ENCODE assay signal across 23 mouse cellular contexts in genomic region chr16:34088331-34088730, GRCm38 (mm10).
DNase-seq lines count a peak whose midpoint lies in the region; ATAC-seq lines count a peak whose summit lies in the region.
"Had no signal": no experiment of that assay in that cellular context is flagged by ENCODE, and none has a peak within 500 bp of the region (broad histone marks: within the 10 kb centered on the region; RNA-seq: fewer than 3 reads in every experiment).

No protein-coding gene starts in this region.

- H3K4me3 ChIP-seq in heart, embryonic 11.5 days (ENCODE audit: low read depth, low read length), result no peak overlapping the region
- peak overlapping the region; percentile 80 for H3K4me3 ChIP-seq in megakaryocyte, embryonic 14.5 days (replicated peaks)
- H3K4me3 ChIP-seq in stomach, embryonic 16.5 days (replicated peaks; ENCODE audit: low read length), result no peak overlapping the region
- H3K4me3 ChIP-seq: left cerebral cortex, adult 2 months; midbrain, embryonic 15.5 days; neural tube, embryonic 15.5 days had no signal

- no peaks in the 10 kb centered on the region for H3K27me3 ChIP-seq in heart, embryonic 11.5 days (ENCODE audit: control insufficient read depth, insufficient read depth, low read length)
- H3K27me3 ChIP-seq in megakaryocyte, embryonic 14.5 days (replicated peaks), result no peaks in the 10 kb centered on the region
- H3K27me3 ChIP-seq in stomach, embryonic 16.5 days (ENCODE audit: control insufficient read depth, insufficient read depth, low read length), result no peaks in the 10 kb centered on the region
- H3K27me3 ChIP-seq: midbrain, embryonic 15.5 days; neural tube, embryonic 15.5 days had no signal

- no peak overlapping the region for H3K9ac ChIP-seq in heart, embryonic 11.5 days (ENCODE audit: low read depth, low read length)
- no peak overlapping the region for H3K9ac ChIP-seq in stomach, embryonic 16.5 days (ENCODE audit: low read length)
- H3K9ac ChIP-seq: midbrain, embryonic 15.5 days; neural tube, embryonic 15.5 days had no signal

- H3K4me2 ChIP-seq in heart, embryonic 11.5 days, result no peak overlapping the region
- H3K4me2 ChIP-seq in stomach, embryonic 16.5 days (ENCODE audit: low read depth, low read length), result no peak overlapping the region
- H3K4me2 ChIP-seq: midbrain, embryonic 15.5 days; neural tube, embryonic 15.5 days had no signal

- H3K36me3 ChIP-seq in heart, embryonic 11.5 days (ENCODE audit: control insufficient read depth, insufficient read depth, low read length), result no peaks in the 10 kb centered on the region
- H3K36me3 ChIP-seq in megakaryocyte, embryonic 14.5 days (replicated peaks; ENCODE audit: low read length), result peaks cover 97% of the 10 kb centered on the region
- H3K36me3 ChIP-seq in stomach, embryonic 16.5 days (ENCODE audit: control insufficient read depth, insufficient read depth, low read length), result no peaks in the 10 kb centered on the region
- H3K36me3 ChIP-seq: midbrain, embryonic 15.5 days; neural tube, embryonic 15.5 days had no signal

- peak overlapping the region; percentile 54; the same call in 1 of the 2 replicates for H3K27ac ChIP-seq in heart, embryonic 11.5 days (ENCODE audit: low read depth, low read length)
- H3K27ac ChIP-seq in stomach, embryonic 16.5 days (ENCODE audit: low read length), result peak overlapping the region; percentile 2; the same call in 1 of the 2 replicates
- H3K27ac ChIP-seq: hindbrain, postnatal 0 days; left cerebral cortex, adult 2 months; macrophage; midbrain, embryonic 15.5 days; neural tube, embryonic 15.5 days had no signal

- 44% methylated on average over 4 of the region's 4 CpGs for WGBS in heart, embryonic 11.5 days (ENCODE audit: insufficient replicate concordance)
- 40% methylated on average over 4 of the region's 4 CpGs for WGBS in stomach, embryonic 16.5 days

- H3K4me1 ChIP-seq in heart, embryonic 11.5 days (ENCODE audit: control insufficient read depth, insufficient read depth, low read length), result peaks cover 23% of the 10 kb centered on the region
- peaks cover 100% of the 10 kb centered on the region for H3K4me1 ChIP-seq in megakaryocyte, embryonic 14.5 days
- H3K4me1 ChIP-seq in stomach, embryonic 16.5 days (ENCODE audit: control insufficient read depth, insufficient read depth, low read length), result peaks cover 21% of the 10 kb centered on the region; the same call in 1 of the 2 replicates

- H3K9me3 ChIP-seq in heart, embryonic 11.5 days (replicated peaks; ENCODE audit: control insufficient read depth, low read length), result no peaks in the 10 kb centered on the region
- H3K9me3 ChIP-seq in megakaryocyte, embryonic 14.5 days, result no peaks in the 10 kb centered on the region
- H3K9me3 ChIP-seq in stomach, embryonic 16.5 days (replicated peaks; ENCODE audit: control insufficient read depth, low read length), result no peaks in the 10 kb centered on the region
- H3K9me3 ChIP-seq: midbrain, embryonic 15.5 days; neural tube, embryonic 15.5 days had no signal

- DNase-seq in heart, postnatal 10 days, result no peak
- peak; percentile 17 for DNase-seq in lung, postnatal 10 days
- no peak for DNase-seq in left cerebral cortex, adult 11 months (ENCODE audit: low spot score)
- DNase-seq: adrenal gland, postnatal 36 days; B cell, adult 2 months; cerebellum, adult 11-12 months; cerebellum, postnatal 25 days; heart, adult 18-20 months; heart, postnatal 14 days; kidney, adult 11 months; kidney, postnatal 10 days; left cerebral cortex, postnatal 4 days; spleen, adult 18-20 months had no signal

- ATAC-seq in heart, embryonic 11.5 days (replicated peaks; ENCODE audit: insufficient number of reproducible peaks, low FRiP score, low TSS enrichment), result no peak
- no peak for ATAC-seq in megakaryocyte, adult 5-6 weeks (ENCODE audit: poor library complexity, severe bottlenecking)
- ATAC-seq in stomach, embryonic 16.5 days (ENCODE audit: insufficient read depth, low FRiP score), result no peak
- no peak for ATAC-seq in megakaryocyte-erythroid progenitor cell, adult 5-6 weeks (replicated peaks; ENCODE audit: low FRiP score, low TSS enrichment, poor library complexity, severe bottlenecking)
- ATAC-seq: hindbrain, postnatal 0 days; midbrain, embryonic 15.5 days had no signal

- intact Hi-C loops in heart, postnatal 10 days (cut with DNase I), result no loop called here
